25 mouse cellular contexts compared by ENCODE assay signal in genomic region chr5:101032147-101032900, GRCm38 (mm10).
A peak's percentile ranks its signal among the peaks of the same experiment; 100 is the strongest.
DNase-seq lines count a peak whose midpoint lies in the region; ATAC-seq lines count a peak whose summit lies in the region.
"Had no signal": no experiment of that assay in that cellular context is flagged by ENCODE, and none has a peak within 500 bp of the region (broad histone marks: within the 10 kb centered on the region; RNA-seq: fewer than 3 reads in every experiment).

No protein-coding gene starts in this region.

- no peaks in the 10 kb centered on the region for H3K27me3 ChIP-seq in forebrain, embryonic 14.5 days (replicated peaks; ENCODE audit: control insufficient read depth, insufficient read depth, low read length)
- 0 out of 2 replicates have a peak, but pooled peaks cover 6% of the 10 kb centered on the region for H3K27me3 ChIP-seq in forebrain, embryonic 10.5 days (ENCODE audit: poor library complexity, severe bottlenecking)
- peaks cover 13% of the 10 kb centered on the region; the same call in 1 of the 2 replicates for H3K27me3 ChIP-seq in neural tube, embryonic 13.5 days
- H3K27me3 ChIP-seq in midbrain, embryonic 14.5 days (ENCODE audit: control insufficient read depth, insufficient read depth, low read length) = no peaks in the 10 kb centered on the region
- H3K27me3 ChIP-seq: limb, embryonic 15.5 days; megakaryocyte, embryonic 14.5 days; neural tube, embryonic 12.5 days; stomach, embryonic 15.5 days had no signal

- no peak overlapping the region; the same call in 1 of the 2 replicates for H3K27ac ChIP-seq in forebrain, embryonic 14.5 days (ENCODE audit: low read depth, low read length)
- H3K27ac ChIP-seq in forebrain, embryonic 10.5 days = no peak overlapping the region
- H3K27ac ChIP-seq in neural tube, embryonic 13.5 days (replicated peaks) = 0 out of 2 replicates have a peak overlapping the region, but pooled peaks have one; percentile 4
- peak overlapping the region; percentile 33 for H3K27ac ChIP-seq in midbrain, embryonic 14.5 days (replicated peaks; ENCODE audit: low read depth, low read length)
- H3K27ac ChIP-seq: limb, embryonic 15.5 days; liver, embryonic 14.5 days; neural tube, embryonic 12.5 days; stomach, embryonic 15.5 days had no signal

- H3K9me3 ChIP-seq in forebrain, embryonic 14.5 days (replicated peaks; ENCODE audit: control insufficient read depth, low read length) = no peaks in the 10 kb centered on the region
- no peaks in the 10 kb centered on the region for H3K9me3 ChIP-seq in forebrain, embryonic 10.5 days
- no peaks in the 10 kb centered on the region for H3K9me3 ChIP-seq in neural tube, embryonic 13.5 days
- no peaks in the 10 kb centered on the region for H3K9me3 ChIP-seq in midbrain, embryonic 14.5 days (ENCODE audit: control insufficient read depth, low read length)
- H3K9me3 ChIP-seq: limb, embryonic 15.5 days; neural tube, embryonic 12.5 days; stomach, embryonic 15.5 days had no signal

- H3K4me3 ChIP-seq in forebrain, embryonic 14.5 days (ENCODE audit: low read depth, low read length) = no peak overlapping the region
- H3K4me3 ChIP-seq in forebrain, embryonic 10.5 days = no peak overlapping the region
- no peak overlapping the region for H3K4me3 ChIP-seq in neural tube, embryonic 13.5 days
- H3K4me3 ChIP-seq in midbrain, embryonic 14.5 days (replicated peaks; ENCODE audit: low read depth, low read length) = no peak overlapping the region
- H3K4me3 ChIP-seq: limb, embryonic 15.5 days; megakaryocyte, embryonic 14.5 days; neural tube, embryonic 12.5 days; stomach, embryonic 15.5 days had no signal

- no peak overlapping the region for H3K4me2 ChIP-seq in forebrain, embryonic 14.5 days (ENCODE audit: low read length)
- H3K4me2 ChIP-seq in neural tube, embryonic 13.5 days = no peak overlapping the region
- H3K4me2 ChIP-seq in midbrain, embryonic 14.5 days (ENCODE audit: low read length) = no peak overlapping the region
- H3K4me2 ChIP-seq: heart, embryonic 11.5 days; limb, embryonic 15.5 days; lung, embryonic 14.5 days; neural tube, embryonic 12.5 days; stomach, embryonic 15.5 days had no signal

- no peak overlapping the region for H3K9ac ChIP-seq in forebrain, embryonic 14.5 days (ENCODE audit: low read length)
- no peak overlapping the region for H3K9ac ChIP-seq in neural tube, embryonic 13.5 days
- H3K9ac ChIP-seq in midbrain, embryonic 14.5 days (replicated peaks; ENCODE audit: low read length) = no peak overlapping the region
- H3K9ac ChIP-seq: limb, embryonic 15.5 days; liver, embryonic 14.5 days; lung, embryonic 14.5 days; neural tube, embryonic 12.5 days; stomach, embryonic 15.5 days had no signal

- ATAC-seq in forebrain, embryonic 14.5 days = 0 out of 2 replicates have a peak, but pooled peaks have one; percentile 26
- ATAC-seq in neural tube, embryonic 13.5 days (ENCODE audit: low read depth) = peak; percentile 78
- no peak for ATAC-seq in midbrain, embryonic 14.5 days (ENCODE audit: low FRiP score, low TSS enrichment)
- ATAC-seq: CD4-positive, CD25-positive, alpha-beta regulatory T cell, adult 4 months; intestine, postnatal 0 days had no signal

- peak; percentile 32 for DNase-seq in forebrain, embryonic 14.5 days (ENCODE audit: low spot score)
- DNase-seq in forebrain, embryonic 10.5 days (ENCODE audit: extremely low spot score, low spot score) = no peak
- DNase-seq in neural tube, embryonic 10.5 days (ENCODE audit: extremely low spot score, low spot score) = no peak
- DNase-seq in midbrain, embryonic 14.5 days = peak; percentile 53
- DNase-seq in kidney, postnatal 25 days = no peak
- DNase-seq in left cerebral cortex, adult 9 months (ENCODE audit: low spot score in 2 of 2) = no peak
- no peak for DNase-seq in kidney, postnatal 10 days
- DNase-seq: cerebellum, adult 2 months; cerebellum, postnatal 25 days; embryo, embryonic 11 days; layer of hippocampus, adult 9-11 months; left cerebral cortex, postnatal 4 days; lung, embryonic 14.5 days; right cerebral cortex, adult 18-20 months; right cerebral cortex, postnatal 4 days; thymus, postnatal 25 days had no signal

- H3K36me3 ChIP-seq in forebrain, embryonic 14.5 days (ENCODE audit: control insufficient read depth, insufficient read depth, low read length) = no peaks in the 10 kb centered on the region
- no peaks in the 10 kb centered on the region for H3K36me3 ChIP-seq in forebrain, embryonic 10.5 days (replicated peaks)
- no peaks in the 10 kb centered on the region for H3K36me3 ChIP-seq in neural tube, embryonic 13.5 days
- no peaks in the 10 kb centered on the region for H3K36me3 ChIP-seq in midbrain, embryonic 14.5 days (ENCODE audit: control insufficient read depth, insufficient read depth, low read length)
- H3K36me3 ChIP-seq: limb, embryonic 15.5 days; neural tube, embryonic 12.5 days; stomach, embryonic 15.5 days had no signal

- no peaks in the 10 kb centered on the region for H3K4me1 ChIP-seq in forebrain, embryonic 14.5 days (ENCODE audit: control insufficient read depth, insufficient read depth, low read length)
- peaks cover 14% of the 10 kb centered on the region for H3K4me1 ChIP-seq in forebrain, embryonic 10.5 days
- peaks cover 21% of the 10 kb centered on the region for H3K4me1 ChIP-seq in neural tube, embryonic 13.5 days (replicated peaks)
- peaks cover 9% of the 10 kb centered on the region for H3K4me1 ChIP-seq in midbrain, embryonic 14.5 days (ENCODE audit: control insufficient read depth, insufficient read depth, low read length)
- H3K4me1 ChIP-seq: limb, embryonic 15.5 days; megakaryocyte, embryonic 14.5 days; neural tube, embryonic 12.5 days; stomach, embryonic 15.5 days had no signal

- WGBS in forebrain, embryonic 14.5 days = 42% methylated on average over 12 of the region's 12 CpGs
- WGBS in forebrain, embryonic 10.5 days = 65% methylated on average over 12 of the region's 12 CpGs
- WGBS in neural tube, embryonic 13.5 days = 47% methylated on average over 12 of the region's 12 CpGs
- WGBS in midbrain, embryonic 14.5 days = 47% methylated on average over 12 of the region's 12 CpGs

Comparison
In these comparisons a context has a peak if more than half of its experiments do, and no peak if none do; other contexts are left out.
1. DNase-seq: peak in forebrain, embryonic 14.5 days (single experiment) and midbrain, embryonic 14.5 days (single experiment); none in forebrain, embryonic 10.5 days (single experiment), neural tube, embryonic 10.5 days (single experiment), kidney, postnatal 25 days (0 of 2), left cerebral cortex, adult 9 months (0 of 2) and kidney, postnatal 10 days (single experiment).
2. H3K27ac ChIP-seq: peak in neural tube, embryonic 13.5 days (single experiment) and midbrain, embryonic 14.5 days (single experiment); none in forebrain, embryonic 14.5 days (single experiment) and forebrain, embryonic 10.5 days (single experiment).